In genomic region chr6:148799773-148800172, GRCm38 (mm10) we compare ENCODE assay signal across 21 mouse cellular contexts. TPM values are rescaled to one million over a fixed set of nuclear protein-coding genes. Genes with fewer than 3 reads are reported as not detected.
A peak's percentile ranks its signal among the peaks of the same experiment; 100 is the strongest.
DNase-seq lines count a peak whose midpoint lies in the region; ATAC-seq and TF ChIP-seq lines count a peak whose summit lies in the region.
"Had no signal": no experiment of that assay in that cellular context is flagged by ENCODE, and none has a peak within 500 bp of the region (broad histone marks: within the 10 kb centered on the region; RNA-seq: fewer than 3 reads in every experiment).

No protein-coding gene starts in this region.

- peaks cover 72% of the 10 kb centered on the region for H3K36me3 ChIP-seq in intestine, postnatal 0 days (ENCODE audit: control insufficient read depth, insufficient read depth)
- peaks cover 24% of the 10 kb centered on the region; the same call in 1 of the 2 replicates for H3K36me3 ChIP-seq in intestine, embryonic 15.5 days
- peaks cover 12% of the 10 kb centered on the region for H3K36me3 ChIP-seq in liver, embryonic 14.5 days (replicated peaks; ENCODE audit: control insufficient read depth, insufficient read depth, low read depth)
- peaks cover 17% of the 10 kb centered on the region; the same call in 1 of the 2 replicates for H3K36me3 ChIP-seq in stomach, postnatal 0 days (ENCODE audit: control insufficient read depth, insufficient read depth, low read length)

- no peak for DNase-seq in liver, embryonic 14.5 days (ENCODE audit: low read depth in 3 of 3, low spot score in 3 of 3)
- DNase-seq in liver: no peak
- DNase-seq in thymus, postnatal 14 days: peak; percentile 4
- no peak for DNase-seq in thymus, postnatal 4 days
- no peak for DNase-seq in stomach, postnatal 0 days (ENCODE audit: low spot score)
- DNase-seq: cerebellum, adult 2 months; cerebellum, postnatal 25 days; kidney, adult 8-10 months had no signal

- TF ChIP-seq EP300 in liver, embryonic 14.5 days (IDR thresholded peaks at IDR 0.05; ENCODE audit: low read depth): no peak
- TF ChIP-seq EP300 in stomach, postnatal 0 days (optimal IDR thresholded peaks at IDR 0.05): no peak

- no peaks in the 10 kb centered on the region for H3K4me1 ChIP-seq in intestine, postnatal 0 days (replicated peaks; ENCODE audit: control insufficient read depth, insufficient read depth, low read length)
- no peaks in the 10 kb centered on the region for H3K4me1 ChIP-seq in intestine, embryonic 15.5 days (replicated peaks)
- H3K4me1 ChIP-seq in liver, embryonic 14.5 days (replicated peaks; ENCODE audit: control insufficient read depth in 2 of 2, insufficient read depth in 2 of 2, low read length in 1 of 2): no peaks in the 10 kb centered on the region
- H3K4me1 ChIP-seq in stomach, postnatal 0 days (replicated peaks; ENCODE audit: control insufficient read depth, insufficient read depth): no peaks in the 10 kb centered on the region
- H3K4me1 ChIP-seq: embryonic facial prominence, embryonic 12.5 days; forebrain, embryonic 12.5 days; heart, embryonic 15.5 days; lung, embryonic 15.5 days; stomach, embryonic 15.5 days had no signal

- ATAC-seq in intestine, postnatal 0 days: no peak
- no peak for ATAC-seq in intestine, embryonic 15.5 days
- ATAC-seq in liver, embryonic 14.5 days (ENCODE audit: insufficient read depth): no peak
- no peak for ATAC-seq in stomach, postnatal 0 days (ENCODE audit: low FRiP score, low TSS enrichment)
- ATAC-seq in activated CD4-positive, CD25-positive, alpha-beta regulatory T cell, adult 4 months: no peak
- ATAC-seq: hindbrain, embryonic 16.5 days had no signal

- H3K9ac ChIP-seq in intestine, postnatal 0 days (ENCODE audit: low read depth, low read length): no peak overlapping the region
- no peak overlapping the region for H3K9ac ChIP-seq in intestine, embryonic 15.5 days
- no peak overlapping the region for H3K9ac ChIP-seq in liver, embryonic 14.5 days (replicated peaks)
- no peak overlapping the region for H3K9ac ChIP-seq in stomach, postnatal 0 days (ENCODE audit: low read length)
- H3K9ac ChIP-seq: embryonic facial prominence, embryonic 12.5 days; forebrain, embryonic 12.5 days; heart, embryonic 15.5 days; lung, embryonic 15.5 days; stomach, embryonic 15.5 days had no signal

- H3K27ac ChIP-seq in intestine, postnatal 0 days (ENCODE audit: low read depth, low read length): no peak overlapping the region
- H3K27ac ChIP-seq in intestine, embryonic 15.5 days: no peak overlapping the region
- no peak overlapping the region for H3K27ac ChIP-seq in liver, embryonic 14.5 days
- H3K27ac ChIP-seq in stomach, postnatal 0 days (replicated peaks): no peak overlapping the region
- H3K27ac ChIP-seq: embryonic facial prominence, embryonic 12.5 days; forebrain, embryonic 12.5 days; heart, embryonic 15.5 days; left cerebral cortex, adult 2 months; lung, embryonic 15.5 days; macrophage; stomach, embryonic 15.5 days had no signal

- 87% methylated on average over 4 of the region's 4 CpGs for WGBS in intestine, postnatal 0 days
- 84% methylated on average over 4 of the region's 4 CpGs for WGBS in intestine, embryonic 15.5 days
- 86% methylated on average over 4 of the region's 4 CpGs for WGBS in liver, embryonic 14.5 days (ENCODE audit: insufficient replicate concordance)
- WGBS in stomach, postnatal 0 days: 82% methylated on average over 4 of the region's 4 CpGs

- H3K4me3 ChIP-seq in intestine, postnatal 0 days (ENCODE audit: low read depth, low read length): no peak overlapping the region
- H3K4me3 ChIP-seq in intestine, embryonic 15.5 days (replicated peaks): no peak overlapping the region
- H3K4me3 ChIP-seq in liver, embryonic 14.5 days (ENCODE audit: insufficient read depth in 1 of 2, low read depth in 2 of 2, low read length in 2 of 2): no peak overlapping the region
- H3K4me3 ChIP-seq in stomach, postnatal 0 days (ENCODE audit: low read depth, low read length): no peak overlapping the region
- H3K4me3 ChIP-seq: embryonic facial prominence, embryonic 12.5 days; erythroblast, embryonic 14.5 days; forebrain, embryonic 12.5 days; heart, embryonic 15.5 days; left cerebral cortex, adult 2 months; lung, embryonic 15.5 days; stomach, embryonic 15.5 days had no signal

- H3K9me3 ChIP-seq in intestine, postnatal 0 days (ENCODE audit: control insufficient read depth): no peaks in the 10 kb centered on the region
- H3K9me3 ChIP-seq in intestine, embryonic 15.5 days: no peaks in the 10 kb centered on the region
- no peaks in the 10 kb centered on the region for H3K9me3 ChIP-seq in liver, embryonic 14.5 days (ENCODE audit: control insufficient read depth, low read length)
- H3K9me3 ChIP-seq in stomach, postnatal 0 days (ENCODE audit: control insufficient read depth, low read length): no peaks in the 10 kb centered on the region
- H3K9me3 ChIP-seq: embryonic facial prominence, embryonic 12.5 days; forebrain, embryonic 12.5 days; heart, embryonic 15.5 days; lung, embryonic 15.5 days; stomach, embryonic 15.5 days had no signal

- peak; percentile 58 for TF ChIP-seq CTCF in intestine, postnatal 0 days (IDR thresholded peaks at IDR 0.05; ENCODE audit: low read depth)
- peak; percentile 34; the same call in 1 of the 2 replicates for TF ChIP-seq CTCF in liver, embryonic 14.5 days (IDR thresholded peaks at IDR 0.05; ENCODE audit: low read depth)
- TF ChIP-seq CTCF in stomach, postnatal 0 days (IDR thresholded peaks at IDR 0.05; ENCODE audit: low read depth): peak; percentile 39

- H3K4me2 ChIP-seq in intestine, postnatal 0 days (replicated peaks; ENCODE audit: low read depth): no peak overlapping the region
- no peak overlapping the region for H3K4me2 ChIP-seq in intestine, embryonic 15.5 days (replicated peaks)
- no peak overlapping the region for H3K4me2 ChIP-seq in liver, embryonic 14.5 days (ENCODE audit: low read depth)
- no peak overlapping the region for H3K4me2 ChIP-seq in stomach, postnatal 0 days (replicated peaks; ENCODE audit: low read depth)
- H3K4me2 ChIP-seq: embryonic facial prominence, embryonic 12.5 days; forebrain, embryonic 12.5 days; heart, embryonic 15.5 days; lung, embryonic 15.5 days; midbrain, embryonic 11.5 days; stomach, embryonic 15.5 days had no signal

- H3K27me3 ChIP-seq in intestine, postnatal 0 days (replicated peaks; ENCODE audit: control insufficient read depth, insufficient read depth, low read length): no peaks in the 10 kb centered on the region
- H3K27me3 ChIP-seq in intestine, embryonic 15.5 days (replicated peaks): no peaks in the 10 kb centered on the region
- no peaks in the 10 kb centered on the region for H3K27me3 ChIP-seq in liver, embryonic 14.5 days (ENCODE audit: control insufficient read depth, insufficient read depth, low read length)
- no peaks in the 10 kb centered on the region for H3K27me3 ChIP-seq in stomach, postnatal 0 days (ENCODE audit: control insufficient read depth, insufficient read depth, low read length)
- H3K27me3 ChIP-seq: embryonic facial prominence, embryonic 12.5 days; forebrain, embryonic 12.5 days; heart, embryonic 15.5 days; lung, embryonic 15.5 days; stomach, embryonic 15.5 days had no signal

RNA-seq across cellular contexts. Expression of gene Ipo8, which starts 31.5 kb away (rescaled TPM):
- 16.5 and 17.4 TPM in 2 replicates for polyA plus RNA-seq in intestine, postnatal 0 days (2015; fragmentation: Nextera tagmentation; extraction: Ambion mirVana)
- 24.1 and 24.4 TPM in 2 replicates for polyA plus RNA-seq in intestine, embryonic 15.5 days (2015; fragmentation: Nextera tagmentation; extraction: Ambion mirVana)
- polyA plus RNA-seq in liver, embryonic 14.5 days (2012; rRNA removed): 3.5 and 5.0 TPM in 2 replicates
- polyA plus RNA-seq in liver, embryonic 14.5 days (2014; fragmentation: Nextera tagmentation; extraction: Ambion mirVana): 4.8 and 5.5 TPM in 2 replicates
- polyA plus RNA-seq in stomach, postnatal 0 days (2015; fragmentation: Nextera tagmentation; extraction: Ambion mirVana): 9.5 and 10.5 TPM in 2 replicates
- polyA plus RNA-seq in activated CD4-positive, CD25-positive, alpha-beta regulatory T cell, adult 4 months (2017; shearing (Covaris generic)): 10 to 100 TPM; 18.5 to 18.6 TPM
